Mouse (Mus musculus): Measurements from ENCODE around the gene Rbm39. TPM values are rescaled to one million over a fixed set of nuclear protein-coding genes. Genes with fewer than 3 reads are reported as not detected.
"Not testable (repeated sequence)": the region's sequence is repeated elsewhere in the genome, so short reads cannot be mapped to it uniquely, and the experiment has no call there.

The Rbm39 gene
- polyA plus RNA-seq, 1 experiment from 2014 or later = 369 TPM

DNA sequence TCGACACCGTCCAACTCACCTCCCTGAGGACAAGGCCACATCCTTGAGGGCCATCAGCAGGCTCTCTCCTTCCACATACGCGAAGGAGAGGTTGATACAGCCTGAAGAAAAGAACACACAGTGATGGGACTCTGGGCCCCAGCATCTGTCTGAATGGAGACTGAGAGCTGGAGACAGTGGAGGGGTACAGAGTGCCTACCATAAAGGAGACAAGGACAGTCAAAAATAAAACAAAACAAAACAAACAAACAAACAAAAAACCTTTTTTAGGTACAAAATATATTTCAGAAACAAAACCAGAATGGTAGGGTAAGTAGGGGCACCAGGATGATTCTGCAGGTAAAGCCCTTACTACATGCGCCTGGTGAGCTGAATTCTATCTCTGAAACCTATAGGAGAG lies 53.0 kb downstream of the Rbm39 start, which contains the start of gene Gm28036:
Gene Gm28036 (minus strand): TSS at position 101 of the 400 bp plus-strand sequence.
- no peak within 1 kb of the TSS for H3K4me2 ChIP-seq (ENCODE audit: low read length)
- H3K36me3 ChIP-seq (ENCODE audit: control insufficient read depth, insufficient read depth, low read length) = peaks cover 10% of the 10 kb centered on the region
- no peak within 1 kb of the TSS for H3K9ac ChIP-seq (ENCODE audit: low read depth, low read length)
- H3K27me3 ChIP-seq (replicated peaks; ENCODE audit: control insufficient read depth, insufficient read depth, low read length) = no peaks in the 10 kb centered on the region
- ATAC-seq = no peak
- no peaks in the 10 kb centered on the region for H3K9me3 ChIP-seq (ENCODE audit: control insufficient read depth, low read length)
- WGBS = 96% methylated on average over 5 of the region's 5 CpGs
- H3K4me3 ChIP-seq (ENCODE audit: low read length) = no peak within 1 kb of the TSS
- H3K4me1 ChIP-seq (ENCODE audit: control insufficient read depth, insufficient read depth, low read depth, low read length) = no peaks in the 10 kb centered on the region
- H3K27ac ChIP-seq (ENCODE audit: low read depth, low read length) = no peak within 1 kb of the TSS

GRCm38 (mm10) chr2:156123731-156124130 lies 56.3 kb downstream of the Rbm39 start:
- 91% methylated on average over 5 of the region's 5 CpGs for WGBS

GRCm38 (mm10) chr2:156119566-156119965 lies 60.5 kb downstream of the Rbm39 start:
- H3K27me3 ChIP-seq (replicated peaks; ENCODE audit: control insufficient read depth, insufficient read depth, low read length) = no peaks in the 10 kb centered on the region
- H3K27ac ChIP-seq (ENCODE audit: low read depth, low read length) = no peak overlapping the region
- no peak for ATAC-seq
- peaks cover 5% of the 10 kb centered on the region; the same call in 1 of the 2 replicates for H3K36me3 ChIP-seq (ENCODE audit: control insufficient read depth, insufficient read depth, low read length)
- H3K9ac ChIP-seq (ENCODE audit: low read depth, low read length) = no peak overlapping the region
- H3K4me2 ChIP-seq (ENCODE audit: low read length) = no peak overlapping the region
- no peaks in the 10 kb centered on the region for H3K9me3 ChIP-seq (ENCODE audit: control insufficient read depth, low read length)
- H3K4me3 ChIP-seq (ENCODE audit: low read length) = no peak overlapping the region
- no peaks in the 10 kb centered on the region for H3K4me1 ChIP-seq (ENCODE audit: control insufficient read depth, insufficient read depth, low read depth, low read length)

More at GRCm38 (mm10) chr2:156123731-156124130, 56.3 kb downstream of the Rbm39 start:
- Histone ChIP-seq H3K27ac (ENCODE audit: low read depth, low read length) (no peak overlapping the region), H3K4me3 (ENCODE audit: low read length) (no peak overlapping the region), H3K9me3 (ENCODE audit: control insufficient read depth, low read length) (no peaks in the 10 kb centered on the region), H3K9ac (ENCODE audit: low read depth, low read length) (no peak overlapping the region), H3K4me2 (ENCODE audit: low read length) (no peak overlapping the region), H3K36me3 (ENCODE audit: control insufficient read depth, insufficient read depth, low read length) (peaks cover 10% of the 10 kb centered on the region), H3K4me1 (ENCODE audit: control insufficient read depth, insufficient read depth, low read depth, low read length) (no peaks in the 10 kb centered on the region), H3K27me3 (replicated peaks; ENCODE audit: control insufficient read depth, insufficient read depth, low read length) (no peaks in the 10 kb centered on the region)
- ATAC-seq = no peak

GRCm38 (mm10) chr2:156112080-156112423 lies 68.0 kb downstream of the Rbm39 start:
- 20% methylated on average over 5 of the region's 5 CpGs for WGBS
- H3K27me3 ChIP-seq (replicated peaks; ENCODE audit: control insufficient read depth, insufficient read depth, low read length); H3K9me3 ChIP-seq (ENCODE audit: control insufficient read depth, low read length); H3K36me3 ChIP-seq (ENCODE audit: control insufficient read depth, insufficient read depth, low read length); ATAC-seq: not testable (repeated sequence)
- peak overlapping the region; percentile 69 for H3K4me3 ChIP-seq (ENCODE audit: low read length)
- H3K4me2 ChIP-seq (ENCODE audit: low read length) = peak overlapping the region; percentile 63
- peak overlapping the region; percentile 99 for H3K9ac ChIP-seq (ENCODE audit: low read depth, low read length)
- H3K27ac ChIP-seq (ENCODE audit: low read depth, low read length) = peak overlapping the region; percentile 95
- H3K4me1 ChIP-seq (ENCODE audit: control insufficient read depth, insufficient read depth, low read depth, low read length) = peaks cover 11% of the 10 kb centered on the region

- ATAC-seq = peak; percentile 95
- H3K4me2 ChIP-seq (ENCODE audit: low read length) = peak within 1 kb of the TSS; percentile 78
Observed at GRCm38 (mm10) chr2:156111358-156112079, 68.5 kb downstream of the Rbm39 start, which contains the start of the genes Cpne1 and Rbm12. Gene Cpne1, minus strand, starts transcription at chr2:156111965. Gene Rbm12, minus strand, starts transcription at chr2:156111978.

DNA sequence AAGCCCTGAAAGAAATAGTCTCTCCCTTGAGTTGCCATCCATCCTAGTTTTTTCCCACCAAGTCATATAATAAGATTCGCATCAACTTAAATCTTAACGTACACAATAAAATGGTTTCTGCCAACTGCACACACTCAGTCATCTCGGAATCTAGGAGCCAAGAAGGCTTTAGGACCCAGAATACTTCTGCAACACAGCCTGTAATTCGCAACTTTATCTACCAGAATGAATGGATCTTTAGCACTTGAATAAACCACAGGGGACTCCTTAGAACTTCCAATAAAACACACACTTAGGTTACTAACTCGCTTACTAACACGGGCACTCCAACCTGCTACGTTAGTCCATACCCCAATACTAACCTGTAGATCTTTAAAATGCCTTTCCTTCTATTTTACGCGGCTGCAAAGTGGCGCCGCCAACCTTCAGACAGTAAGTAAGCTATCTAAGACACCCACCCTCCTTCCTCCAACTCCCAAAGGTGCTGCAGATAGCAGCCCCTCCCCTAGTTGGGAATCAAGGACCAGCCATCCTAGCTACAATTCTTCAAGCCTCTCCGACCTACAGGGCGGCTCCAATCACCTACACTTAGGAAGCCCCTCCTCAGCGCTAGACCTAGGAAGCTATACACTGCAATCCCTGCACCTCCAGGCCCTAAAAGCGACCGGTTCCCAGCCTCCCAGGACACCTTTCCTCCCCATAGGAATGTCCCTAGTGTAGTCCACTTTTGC lies 69.2 kb downstream of the Rbm39 start:
- ATAC-seq = peak; percentile 76
- H3K4me2 ChIP-seq (ENCODE audit: low read length) = peak overlapping the region; percentile 78
- no peaks in the 10 kb centered on the region for H3K9me3 ChIP-seq (ENCODE audit: control insufficient read depth, low read length)
- peak overlapping the region; percentile 99 for H3K9ac ChIP-seq (ENCODE audit: low read depth, low read length)
- peak overlapping the region; percentile 95 for H3K27ac ChIP-seq (ENCODE audit: low read depth, low read length)
- H3K27me3 ChIP-seq (replicated peaks; ENCODE audit: control insufficient read depth, insufficient read depth, low read length) = no peaks in the 10 kb centered on the region
- H3K4me1 ChIP-seq (ENCODE audit: control insufficient read depth, insufficient read depth, low read depth, low read length) = peaks cover 11% of the 10 kb centered on the region
- H3K36me3 ChIP-seq (ENCODE audit: control insufficient read depth, insufficient read depth, low read length) = no peaks in the 10 kb centered on the region
- under 1% methylated on average over 16 of the region's 16 CpGs for WGBS
- H3K4me3 ChIP-seq (ENCODE audit: low read length) = peak overlapping the region; percentile 69

More at GRCm38 (mm10) chr2:156111358-156112079, 68.5 kb downstream of the Rbm39 start, which contains the start of the genes Cpne1 and Rbm12:
- under 1% methylated on average over 68 of the region's 74 CpGs for WGBS
- Histone ChIP-seq H3K27ac (ENCODE audit: low read depth, low read length) (peak within 1 kb of the TSS; percentile 95), H3K9me3 (ENCODE audit: control insufficient read depth, low read length) (no peaks in the 10 kb centered on the region), H3K4me1 (ENCODE audit: control insufficient read depth, insufficient read depth, low read depth, low read length) (peaks cover 11% of the 10 kb centered on the region), H3K27me3 (replicated peaks; ENCODE audit: control insufficient read depth, insufficient read depth, low read length) (no peaks in the 10 kb centered on the region), H3K36me3 (ENCODE audit: control insufficient read depth, insufficient read depth, low read length) (no peaks in the 10 kb centered on the region), H3K9ac (ENCODE audit: low read depth, low read length) (peak within 1 kb of the TSS; percentile 99), H3K4me3 (ENCODE audit: low read length) (peak within 1 kb of the TSS; percentile 69)

Other genes starting within 250 kb of the Rbm39 start
- 66.3 and 74.9 TPM in 2 replicates for gene Uqcc1, start 249.9 kb downstream of the Rbm39 start, polyA plus RNA-seq (2015; fragmentation: Nextera tagmentation; extraction: Ambion mirVana)
- gene Gm15557, start 239.5 kb downstream of the Rbm39 start, polyA plus RNA-seq (2015; fragmentation: Nextera tagmentation; extraction: Ambion mirVana) = not detected in 2 replicates
- 2.3 and 3.1 TPM in 2 replicates for gene Gdf5, start 234.9 kb downstream of the Rbm39 start, polyA plus RNA-seq (2015; fragmentation: Nextera tagmentation; extraction: Ambion mirVana)
- 11.5 and 14.0 TPM in 2 replicates for gene Cep250, start 223.8 kb downstream of the Rbm39 start, polyA plus RNA-seq (2015; fragmentation: Nextera tagmentation; extraction: Ambion mirVana)
- gene 6430550D23Rik, start 172.3 kb downstream of the Rbm39 start, polyA plus RNA-seq (2015; fragmentation: Nextera tagmentation; extraction: Ambion mirVana) = 1.4 and 2.5 TPM in 2 replicates
- 479 and 492 TPM in 2 replicates for gene Ergic3, start 172.2 kb downstream of the Rbm39 start, polyA plus RNA-seq (2015; fragmentation: Nextera tagmentation; extraction: Ambion mirVana)
- not detected in 2 replicates for gene Fer1l4, start 127.3 kb downstream of the Rbm39 start, polyA plus RNA-seq (2015; fragmentation: Nextera tagmentation; extraction: Ambion mirVana)
- 7.7 and 9.6 TPM in 2 replicates for gene Spag4, start 115.1 kb downstream of the Rbm39 start, polyA plus RNA-seq (2015; fragmentation: Nextera tagmentation; extraction: Ambion mirVana)
- gene Cpne1, start 68.3 kb downstream of the Rbm39 start, polyA plus RNA-seq (2015; fragmentation: Nextera tagmentation; extraction: Ambion mirVana) = 27.8 and 28.3 TPM in 2 replicates
- 19.3 and 27.6 TPM in 2 replicates for gene Rbm12, start 68.3 kb downstream of the Rbm39 start, polyA plus RNA-seq (2015; fragmentation: Nextera tagmentation; extraction: Ambion mirVana)
- 15.5 and 19.5 TPM in 2 replicates for gene Gm28036, start 53.1 kb downstream of the Rbm39 start, polyA plus RNA-seq (2015; fragmentation: Nextera tagmentation; extraction: Ambion mirVana)
- gene Romo1, start 36.2 kb downstream of the Rbm39 start, polyA plus RNA-seq (2015; fragmentation: Nextera tagmentation; extraction: Ambion mirVana) = 393 and 432 TPM in 2 replicates
- gene Nfs1, start 36.1 kb downstream of the Rbm39 start, polyA plus RNA-seq (2015; fragmentation: Nextera tagmentation; extraction: Ambion mirVana) = 37.7 and 39.9 TPM in 2 replicates
- gene Phf20, start 16.2 kb upstream of the Rbm39 start, polyA plus RNA-seq (2015; fragmentation: Nextera tagmentation; extraction: Ambion mirVana) = 111 and 117 TPM in 2 replicates
- gene Cnbd2, start 132.1 kb upstream of the Rbm39 start, polyA plus RNA-seq (2015; fragmentation: Nextera tagmentation; extraction: Ambion mirVana) = 6.2 and 6.8 TPM in 2 replicates
- gene Scand1, start 132.5 kb upstream of the Rbm39 start, polyA plus RNA-seq (2015; fragmentation: Nextera tagmentation; extraction: Ambion mirVana) = 77.3 and 84.0 TPM in 2 replicates
- gene Epb41l1, start 240.7 kb upstream of the Rbm39 start, polyA plus RNA-seq (2015; fragmentation: Nextera tagmentation; extraction: Ambion mirVana) = 15.7 and 17.0 TPM in 2 replicates